Mouse (Mus musculus) heart, postnatal 0 days (tissue): ENCODE measurements at regions not wholly inside any gene's neighbourhood (a gene's known extent, or its start where the extent isn't known, plus 50 kb on each side); places are given as distances from the start of the nearest gene placed in this dataset.

ENCODE experiments used
- ATAC-seq: fragments of 200-750 bp; cut with Nextera tagmentation; 2 replicates; pipeline ENCODE4 v1.8.0; 2017; ENCODE audit warnings: low read depth, moderate number of reproducible peaks, moderate library complexity; ENCODE audit not compliant: insufficient read depth
- DNase-seq: peaks from one replicate; pipeline ENCODE4 v3.0.0-alpha.2; 2016; ENCODE audit warnings: low spot score
- H3K27ac ChIP-seq: fragments of 300-500 bp; sonication (generic); 2 replicates; pipeline ENCODE4 v1.5.1; 2014; ENCODE audit warnings: low read depth, mild to moderate bottlenecking
- H3K27me3 ChIP-seq: fragments of 300-500 bp; sonication (generic); 2 replicates; pipeline ENCODE4 v1.6.1; 2014; ENCODE audit warnings: low read length, mixed read lengths; ENCODE audit not compliant: control insufficient read depth, insufficient read depth
- H3K36me3 ChIP-seq: fragments of 300-500 bp; sonication (generic); replicated peaks from 2 replicates; pipeline ENCODE4 v1.6.1; 2014; ENCODE audit warnings: low read length, mixed read lengths; ENCODE audit not compliant: control insufficient read depth, insufficient read depth
- H3K4me1 ChIP-seq: fragments of 300-500 bp; sonication (generic); 2 replicates; pipeline ENCODE4 v1.6.1; 2014; ENCODE audit warnings: antibody characterized with exemption; ENCODE audit not compliant: control insufficient read depth, insufficient read depth
- H3K4me2 ChIP-seq: fragments of 300-500 bp; sonication (generic); 2 replicates; pipeline ENCODE4 v1.6.1; 2014; ENCODE audit warnings: low read depth, mild to moderate bottlenecking, low read length, moderate library complexity
- H3K4me3 ChIP-seq: fragments of 300-500 bp; sonication (generic); 2 replicates; pipeline ENCODE4 v1.5.1; 2014; ENCODE audit warnings: low read depth, low read length
- H3K9ac ChIP-seq: fragments of 300-500 bp; sonication (generic); replicated peaks from 2 replicates; pipeline ENCODE4 v1.6.1; 2014; ENCODE audit warnings: low read depth, low read length, mixed read lengths
- H3K9me3 ChIP-seq: fragments of 300-500 bp; sonication (generic); replicated peaks from 2 replicates; pipeline ENCODE4 v1.6.1; 2016; ENCODE audit warnings: low read length; ENCODE audit not compliant: control insufficient read depth
- CTCF ChIP-seq: IDR thresholded peaks from 2 replicates; pipeline ENCODE4 v1.5.1; 2016; ENCODE audit warnings: antibody characterized with exemption, control low read depth, low read depth
- EP300 ChIP-seq: IDR thresholded peaks from 2 replicates; pipeline ENCODE4 v1.6.1; 2016; ENCODE audit warnings: antibody characterized with exemption, low read depth
- WGBS: fragments of 180-500 bp; shearing (Covaris S2); extraction: QIAGEN DNeasy Blood & Tissue Kit; methylation state at CpG from one replicate; pipeline ENCODE4 v1.1.7; 2014; 5-methylcytosine and 5-hydroxymethylcytosine counted together

- no peak overlapping the region for H3K27ac ChIP-seq
- no peak overlapping the region for H3K4me2 ChIP-seq
- no peaks in the 10 kb centered on the region for H3K4me1 ChIP-seq
- no peak overlapping the region for H3K4me3 ChIP-seq
- TF ChIP-seq EP300 (no peak), CTCF (no peak)
- no peak overlapping the region for H3K9ac ChIP-seq
- no peaks in the 10 kb centered on the region for H3K27me3 ChIP-seq
- H3K36me3 ChIP-seq, result no peaks in the 10 kb centered on the region
- 68% methylated on average over 1 of the region's 1 CpGs for WGBS
- DNase-seq, result no peak
- ATAC-seq, result no peak
- no peaks in the 10 kb centered on the region for H3K9me3 ChIP-seq
These were observed 444.9 kb upstream of the Mon1b start for GRCm38 (mm10) chr8:113190537-113190936.

- H3K36me3 ChIP-seq, result no peaks in the 10 kb centered on the region
- H3K9ac ChIP-seq, result no peak overlapping the region
- H3K4me3 ChIP-seq, result no peak overlapping the region
- WGBS, result 68% methylated on average over 3 of the region's 3 CpGs
- no peak for ATAC-seq
- no peaks in the 10 kb centered on the region for H3K9me3 ChIP-seq
- no peaks in the 10 kb centered on the region for H3K27me3 ChIP-seq
- DNase-seq, result no peak
- no peak overlapping the region for H3K4me2 ChIP-seq
- no peaks in the 10 kb centered on the region for H3K4me1 ChIP-seq
- no peak for TF ChIP-seq EP300
- no peak for TF ChIP-seq CTCF
- no peak overlapping the region for H3K27ac ChIP-seq
These were observed 443.9 kb upstream of the Mon1b start for GRCm38 (mm10) chr8:113191537-113191936.
